Mouse (Mus musculus) ES-Bruce4 (cell line): ENCODE results near the gene Wfdc2.
"Not testable (repeated sequence)": the region's sequence is repeated elsewhere in the genome, so short reads cannot be mapped to it uniquely, and the experiment has no call there.

ENCODE experiments used
- CTCF ChIP-seq: IDR thresholded peaks from one replicate; pipeline ENCODE4 v1.8.1; 2011; ENCODE audit warnings: low read depth, low read length
- POLR2A ChIP-seq: IDR thresholded peaks from one replicate; pipeline ENCODE4 v1.8.1; 2011; ENCODE audit warnings: low read length; ENCODE audit not compliant: insufficient read depth

DNA sequence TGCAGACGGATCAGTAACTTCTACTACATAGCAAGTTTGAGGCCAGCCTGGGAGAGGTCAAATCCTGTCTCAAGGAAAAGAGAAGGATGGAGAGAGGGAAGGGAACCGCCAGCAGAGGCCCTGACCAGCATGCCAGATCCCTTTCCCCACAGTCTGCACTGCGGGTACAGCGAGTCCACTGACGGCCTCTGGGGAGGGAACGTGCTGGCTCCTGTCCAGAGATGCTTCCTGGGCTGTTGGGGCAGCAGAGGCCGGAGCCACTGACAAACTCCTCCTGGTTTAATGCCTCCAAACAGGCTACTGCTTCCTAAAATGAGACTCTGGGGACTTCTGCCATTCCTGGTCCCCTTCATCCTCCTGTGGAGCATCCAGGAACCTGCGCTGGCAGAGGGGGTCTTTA lies 51.3 kb downstream of the Wfdc2 start, which contains the start of the genes Wfdc6b and Wfdc8:
- TF ChIP-seq POLR2A, CTCF: not testable (repeated sequence)
